Mouse (Mus musculus) fat pad, adult 2 months (tissue): Measurements from ENCODE around the gene Rnd2.

Experiments
- DNase-seq: peaks from one replicate; pipeline ENCODE4 v3.0.0-alpha.2; 2011; ENCODE audit warnings: low read depth, low spot score; ENCODE audit errors: extremely low read depth

Rnd2 gene

GRCm38 (mm10) chr11:101519364-101519763 lies 54.6 kb downstream of the Rnd2 start:
- no peak for DNase-seq
